Mouse (Mus musculus): Measurements from ENCODE around the gene Babam2. TPM values are rescaled to one million over a fixed set of nuclear protein-coding genes. Genes with fewer than 3 reads are reported as not detected.
A peak's percentile ranks its signal among the peaks of the same experiment; 100 is the strongest.
"Not testable (repeated sequence)": the region's sequence is repeated elsewhere in the genome, so short reads cannot be mapped to it uniquely, and the experiment has no call there.

The Babam2 gene
- total RNA-seq, 2 experiments from 2014 or later: 63.9 to 123 TPM

DNA sequence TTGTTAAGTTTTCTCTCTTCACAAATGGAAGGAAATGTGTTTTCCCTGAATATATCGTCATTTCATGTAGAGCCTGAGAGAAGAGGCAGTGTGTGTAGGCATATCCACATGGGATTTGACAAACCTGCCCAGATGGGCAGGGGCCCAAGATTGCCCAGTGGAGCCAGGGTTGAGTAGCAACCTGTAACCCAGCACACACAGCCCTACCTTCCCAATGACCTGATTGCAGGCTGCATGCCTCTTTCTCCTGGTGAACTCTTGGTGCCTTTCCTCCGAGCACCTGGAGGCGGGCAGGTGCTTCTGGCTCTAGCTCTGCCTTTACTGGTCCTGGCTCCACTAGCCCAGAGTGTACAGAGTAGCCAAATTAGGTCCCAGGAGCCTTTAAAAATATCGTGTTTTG, 270.0 kb downstream of the Babam2 start:
- no peak for ATAC-seq (replicated peaks; ENCODE audit: poor library complexity, severe bottlenecking)

DNA sequence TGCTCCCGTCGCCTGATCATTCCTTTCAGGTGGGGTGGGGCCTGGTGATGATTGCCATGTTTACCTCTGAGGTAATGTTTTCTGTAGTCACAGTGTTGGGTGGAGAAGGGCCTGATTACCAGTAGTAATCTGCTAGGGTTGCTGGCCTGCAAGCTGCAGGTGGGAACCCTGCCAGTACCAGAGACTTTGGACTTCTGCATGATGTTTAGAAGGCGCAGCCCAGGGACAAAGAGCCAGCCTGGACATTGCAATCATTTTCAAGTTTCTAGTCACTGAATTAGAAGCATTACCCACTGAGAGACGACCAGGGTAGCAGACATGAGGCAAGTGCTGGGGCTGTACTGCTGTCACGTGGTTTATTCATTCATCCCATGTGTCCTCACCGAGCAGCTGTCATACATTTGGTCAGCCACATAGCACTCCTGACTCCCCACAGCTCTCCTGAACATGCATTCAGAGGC, 270.6 kb downstream of the Babam2 start:
- ATAC-seq (replicated peaks; ENCODE audit: poor library complexity, severe bottlenecking): no peak

DNA sequence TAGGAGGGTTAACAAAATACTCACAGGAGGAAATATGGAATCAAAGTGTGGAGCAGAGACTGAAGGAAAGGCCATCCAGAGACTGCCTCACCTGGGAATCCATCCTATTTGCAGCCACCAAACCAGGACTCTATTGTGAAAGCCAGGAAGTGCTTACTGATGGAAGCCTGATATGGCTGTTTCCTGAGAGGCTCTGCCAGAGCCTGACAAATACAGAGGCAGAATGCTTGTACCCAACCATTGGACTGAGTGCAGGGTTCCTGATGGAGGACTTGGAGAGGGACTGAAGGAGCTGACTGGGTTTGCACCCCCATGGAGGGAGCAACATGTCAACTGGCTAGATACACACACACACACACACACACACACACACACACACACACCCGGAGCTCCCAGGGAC, 274.9 kb downstream of the Babam2 start:
- not testable (repeated sequence) for ATAC-seq (replicated peaks; ENCODE audit: poor library complexity, severe bottlenecking)

DNA sequence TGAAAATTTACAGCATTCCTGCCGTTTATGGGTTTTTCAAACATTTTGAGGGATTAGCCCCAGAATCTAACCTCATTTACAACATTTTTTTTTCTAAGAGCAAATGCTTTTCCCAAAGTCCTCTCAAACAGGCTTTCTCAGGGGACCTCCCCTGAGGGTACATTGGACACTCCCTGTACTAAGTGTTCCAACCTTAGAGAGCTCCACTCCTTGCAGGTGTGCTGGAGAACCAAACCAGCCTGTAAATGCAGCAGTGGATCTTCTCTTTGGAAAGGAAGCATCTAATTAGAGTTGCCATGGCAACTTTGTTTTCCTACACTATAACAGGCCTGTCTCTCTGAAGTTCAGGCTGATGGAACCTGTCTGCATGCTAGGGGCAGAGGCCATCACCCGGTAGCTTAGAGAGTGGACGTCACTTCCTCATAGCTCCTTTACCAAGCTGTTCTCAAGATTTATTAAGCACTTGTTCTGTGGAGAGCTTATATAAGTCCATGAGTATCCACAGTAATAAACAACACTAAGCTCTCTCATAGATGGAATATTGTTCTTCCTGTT, 277.2 kb downstream of the Babam2 start:
- ATAC-seq (replicated peaks; ENCODE audit: poor library complexity, severe bottlenecking): no peak

DNA sequence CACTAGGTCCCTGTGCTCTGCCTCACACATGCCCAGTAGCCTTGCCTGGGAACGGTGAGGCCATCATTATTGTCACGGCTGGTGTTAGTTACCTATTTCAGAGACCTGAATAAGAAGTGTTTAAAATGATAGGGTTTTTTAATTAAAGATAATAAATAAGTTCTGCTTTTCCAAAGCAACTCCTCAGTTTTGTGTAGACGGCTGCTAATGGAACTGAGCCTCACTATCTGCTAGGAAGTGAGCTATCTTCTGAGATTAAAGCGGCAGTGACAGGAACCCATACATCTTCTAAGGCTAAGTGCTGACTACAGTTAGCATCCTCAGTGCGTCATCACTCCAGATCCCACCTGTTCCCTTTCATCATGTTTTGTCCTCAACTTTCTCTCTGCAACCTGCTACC, 284.6 kb downstream of the Babam2 start:
- ATAC-seq (replicated peaks; ENCODE audit: poor library complexity, severe bottlenecking): no peak

DNA sequence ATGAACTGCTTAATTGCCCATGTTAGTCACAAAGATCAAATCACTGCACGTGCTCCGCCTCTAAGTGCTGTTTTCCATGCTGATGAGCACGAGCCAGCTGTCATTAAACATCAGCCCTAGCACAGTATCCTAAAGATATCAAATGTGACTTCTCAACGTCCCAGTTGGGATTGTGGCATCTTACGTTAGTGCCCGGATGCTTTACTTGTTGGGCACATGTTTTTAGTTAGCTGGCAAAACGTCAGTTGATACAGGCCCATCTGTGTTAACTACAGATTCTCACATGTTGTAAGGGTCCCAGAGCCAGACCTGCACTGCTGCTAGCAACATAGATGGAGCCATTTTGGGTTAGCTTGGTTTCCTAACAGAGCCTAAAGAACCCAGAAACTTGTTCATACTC, 285.7 kb downstream of the Babam2 start:
- no peak for ATAC-seq (replicated peaks; ENCODE audit: poor library complexity, severe bottlenecking)

DNA sequence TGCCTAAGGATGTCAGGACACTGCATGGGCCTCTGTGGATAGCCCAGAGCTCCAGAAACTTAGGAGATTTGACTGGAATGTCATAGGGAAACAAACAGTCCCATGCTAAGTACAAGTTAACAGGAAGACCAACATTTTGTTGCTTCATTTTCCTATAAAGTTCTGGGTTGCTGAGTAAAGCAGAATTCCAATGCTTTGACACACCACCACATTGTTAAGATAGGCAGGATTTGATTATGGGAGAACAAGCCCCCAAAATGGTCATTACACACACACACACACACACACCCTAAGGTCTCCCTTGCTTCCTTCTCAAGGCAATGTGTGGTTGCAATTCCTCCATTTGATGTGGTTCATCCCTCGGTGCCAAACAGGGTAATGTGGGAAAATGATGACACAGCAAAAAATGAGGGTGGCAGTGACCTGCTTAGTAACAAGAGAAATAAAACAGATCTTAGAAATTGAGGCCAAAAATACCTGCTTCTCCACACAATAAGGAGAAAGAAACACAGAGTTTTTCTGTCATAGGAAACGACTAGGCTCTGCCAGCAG, 286.4 kb downstream of the Babam2 start:
- ATAC-seq (replicated peaks; ENCODE audit: poor library complexity, severe bottlenecking): 0 out of 2 replicates have a peak, but pooled peaks have one; percentile 3

DNA sequence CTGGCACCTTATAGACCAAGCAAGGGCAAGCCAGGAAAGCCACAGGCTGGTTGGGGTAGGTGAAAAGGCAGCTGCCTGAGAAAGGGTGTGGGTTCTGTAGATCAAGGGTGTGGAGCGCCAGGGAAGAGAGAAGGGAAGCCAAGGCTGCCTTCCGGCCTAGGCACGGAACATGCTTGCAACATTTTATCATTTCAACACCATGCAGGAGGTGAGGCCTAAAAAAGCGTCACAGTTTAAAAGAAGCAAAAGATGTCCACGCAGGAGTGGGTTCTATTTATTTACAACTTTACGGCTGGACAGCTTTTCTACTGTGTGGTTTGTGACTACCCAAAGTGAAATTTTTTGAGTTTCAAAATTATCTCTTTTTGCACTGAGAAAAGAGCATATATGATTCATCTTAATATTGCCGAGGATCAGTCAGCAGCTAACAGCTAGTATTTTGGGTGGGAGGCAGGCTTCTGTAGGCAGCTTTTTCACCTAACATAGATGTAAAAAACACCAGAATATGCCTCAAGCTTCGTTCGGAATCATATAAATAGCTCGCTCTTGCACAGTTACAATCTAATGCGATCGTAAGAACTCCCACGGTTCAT, 287.0 kb downstream of the Babam2 start:
- ATAC-seq (replicated peaks; ENCODE audit: poor library complexity, severe bottlenecking): peak; percentile 97

DNA sequence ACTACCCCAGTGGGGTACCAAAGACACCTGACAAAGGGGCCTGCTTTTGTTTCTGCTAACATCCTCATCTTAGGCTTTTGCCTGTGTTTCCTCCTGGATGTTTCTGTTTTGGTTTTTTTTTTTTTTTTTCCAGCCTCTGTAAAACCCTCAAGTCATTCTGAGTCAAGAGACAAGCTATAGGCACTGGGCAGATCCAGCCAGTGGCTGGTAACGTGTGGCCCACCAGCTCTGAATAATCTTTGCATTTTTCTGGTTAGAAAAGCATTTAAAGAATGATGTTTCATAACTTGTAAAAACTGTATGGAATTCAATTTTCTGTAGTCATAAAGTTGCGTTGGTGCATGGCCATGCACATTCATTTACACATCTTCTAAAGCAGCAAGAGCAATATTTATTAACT, 287.5 kb downstream of the Babam2 start:
- no peak for ATAC-seq (replicated peaks; ENCODE audit: poor library complexity, severe bottlenecking)

DNA sequence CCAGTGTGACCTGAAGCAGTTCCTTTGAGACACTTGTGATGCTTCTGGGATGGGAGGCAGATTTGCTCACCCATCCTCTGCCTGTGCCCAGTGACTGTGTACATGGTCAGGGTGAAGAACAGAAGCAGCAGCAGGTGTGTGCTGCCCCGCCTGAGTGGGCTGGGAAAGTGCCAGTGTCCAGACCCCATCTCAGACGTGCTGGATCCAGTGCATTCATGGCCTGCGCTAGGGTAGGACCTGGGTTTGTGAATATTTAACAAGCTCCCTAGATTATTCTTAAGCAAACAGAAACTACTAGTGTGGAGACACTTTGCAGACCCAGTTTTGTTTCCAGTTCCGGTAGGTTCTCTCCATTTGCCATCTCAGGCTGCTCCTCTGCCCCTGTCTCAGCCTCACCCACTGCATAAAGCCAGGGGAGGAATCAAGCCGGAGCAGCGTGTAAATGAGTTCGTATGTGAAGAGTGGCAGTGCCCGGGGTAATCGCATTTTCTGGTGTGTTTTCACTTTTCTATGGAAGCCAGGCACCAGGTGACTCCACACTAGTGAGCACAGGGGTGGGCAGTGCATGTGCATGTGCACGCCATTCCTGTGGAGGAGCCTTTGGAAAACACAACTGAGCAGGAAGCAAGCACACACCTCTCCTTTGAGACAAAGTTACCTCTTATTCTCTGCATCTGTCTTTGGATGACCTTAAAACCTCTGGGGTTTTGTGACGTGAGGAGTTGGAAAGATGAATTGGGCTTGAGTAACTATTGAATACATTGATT, 290.2 kb downstream of the Babam2 start:
- ATAC-seq (replicated peaks; ENCODE audit: poor library complexity, severe bottlenecking): no peak

DNA sequence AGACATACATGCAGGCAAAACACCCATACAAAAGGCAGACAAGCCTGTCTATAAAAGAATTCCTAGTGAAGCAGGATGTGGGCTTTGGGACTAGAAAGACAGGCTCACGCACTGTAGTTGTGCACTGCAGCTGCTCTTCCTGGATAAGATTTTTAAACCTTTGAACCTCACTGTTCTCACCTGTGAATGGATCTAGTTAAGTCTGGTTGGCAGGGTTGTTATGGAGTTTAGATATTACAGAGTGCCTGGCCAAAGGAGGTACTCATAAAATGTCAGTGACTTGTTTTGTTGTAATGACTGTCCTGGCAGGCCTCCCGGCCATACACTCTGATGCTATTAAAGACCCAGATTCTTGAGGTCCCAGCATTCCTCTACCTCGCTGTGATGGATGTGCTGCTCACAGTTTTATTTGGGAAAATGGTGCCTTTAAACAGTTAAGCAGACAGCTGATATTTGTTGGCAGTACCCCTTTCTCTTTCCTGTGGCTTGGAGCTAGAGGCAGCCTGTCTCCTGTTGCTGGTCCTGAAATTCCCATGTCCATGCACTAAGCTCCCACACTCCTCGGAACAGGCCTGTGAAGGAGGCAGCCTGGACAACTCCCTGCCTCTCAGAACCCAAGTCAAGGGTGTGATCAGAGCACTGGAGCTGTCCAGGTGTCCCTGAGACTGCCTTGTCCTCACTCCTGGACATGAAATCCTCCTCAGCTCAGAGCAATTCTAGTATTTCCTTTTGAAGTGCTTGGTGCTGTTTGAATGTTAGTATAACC, 299.9 kb downstream of the Babam2 start:
- no peak for ATAC-seq (replicated peaks; ENCODE audit: poor library complexity, severe bottlenecking)

DNA sequence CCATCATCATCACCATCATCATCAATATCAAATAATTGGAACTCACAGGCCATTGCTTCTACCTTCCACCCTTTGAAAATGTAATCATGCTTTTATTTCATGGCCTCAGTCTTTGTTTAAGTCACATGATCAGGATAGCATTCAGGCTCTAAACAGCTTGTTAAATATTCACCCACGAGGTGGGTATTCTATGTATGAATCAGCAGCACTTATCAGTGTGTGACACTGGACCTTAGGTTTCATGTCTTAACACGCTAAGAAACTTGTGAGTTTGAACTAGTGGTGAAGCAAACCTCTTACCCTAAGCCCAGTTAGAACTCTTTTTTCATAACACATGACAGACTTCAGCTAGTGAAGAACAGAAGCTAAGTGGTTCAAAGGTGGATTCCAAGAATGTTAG, 301.3 kb downstream of the Babam2 start:
- no peak for ATAC-seq (replicated peaks; ENCODE audit: poor library complexity, severe bottlenecking)

DNA sequence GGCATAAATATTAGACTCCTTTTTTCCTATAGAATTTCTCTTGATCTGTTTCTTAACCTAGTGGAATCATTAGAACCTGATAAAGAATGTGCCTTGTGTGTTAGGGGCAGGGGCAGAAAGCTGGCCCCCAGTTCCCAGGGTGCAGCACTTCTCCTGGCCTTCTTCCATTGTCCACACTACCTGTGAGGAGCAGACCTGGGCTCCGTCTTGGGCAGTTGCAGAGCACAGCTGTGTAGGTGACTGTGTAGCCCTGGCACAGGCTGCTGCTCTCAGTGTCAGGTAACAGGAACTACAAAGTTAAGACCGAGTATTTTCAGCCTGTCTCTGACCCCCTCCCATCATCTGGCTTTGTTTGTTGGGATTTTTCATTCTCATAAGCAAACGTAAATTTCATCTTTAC, 302.6 kb downstream of the Babam2 start:
- no peak for ATAC-seq (replicated peaks; ENCODE audit: poor library complexity, severe bottlenecking)

DNA sequence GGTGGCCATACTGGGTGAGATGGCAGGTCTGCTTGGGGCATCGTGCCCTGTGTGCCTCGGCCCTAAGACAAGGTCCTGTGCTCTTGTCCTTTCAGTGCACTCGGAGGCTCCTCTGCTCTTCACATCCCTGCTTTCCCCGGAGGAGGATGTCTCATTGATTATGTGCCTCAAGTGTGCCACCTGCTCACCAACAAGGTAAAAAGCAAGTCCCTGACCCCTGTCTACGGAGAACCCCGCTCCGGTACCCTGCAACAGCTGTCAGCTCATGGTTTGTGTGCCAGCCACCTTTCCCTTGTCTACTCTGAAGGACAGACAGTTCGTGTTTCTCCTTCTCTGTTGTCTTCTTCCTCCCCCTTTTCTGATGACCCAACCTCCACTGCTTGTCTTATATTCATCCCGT, 303.8 kb downstream of the Babam2 start:
- no peak for ATAC-seq (replicated peaks; ENCODE audit: poor library complexity, severe bottlenecking)

DNA sequence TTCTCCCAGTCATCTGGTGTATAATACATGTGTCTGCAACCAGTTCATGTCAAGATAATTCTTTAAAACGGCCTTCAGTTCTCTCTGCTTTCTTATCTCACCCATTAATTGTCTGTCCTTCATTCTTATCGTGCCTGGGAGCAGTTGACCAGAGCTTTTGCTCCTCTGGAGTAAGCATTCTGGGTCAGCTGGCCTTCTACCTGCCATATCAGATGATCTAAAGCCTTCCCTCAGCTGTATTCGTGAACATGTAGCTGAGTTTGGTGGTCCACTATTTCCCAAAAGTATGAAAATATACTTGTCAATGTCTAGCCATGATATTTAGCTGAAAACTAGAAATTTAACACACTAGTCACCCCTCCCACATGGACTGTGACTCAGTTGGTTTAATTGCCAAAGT, 304.3 kb downstream of the Babam2 start:
- ATAC-seq (replicated peaks; ENCODE audit: poor library complexity, severe bottlenecking): no peak

DNA sequence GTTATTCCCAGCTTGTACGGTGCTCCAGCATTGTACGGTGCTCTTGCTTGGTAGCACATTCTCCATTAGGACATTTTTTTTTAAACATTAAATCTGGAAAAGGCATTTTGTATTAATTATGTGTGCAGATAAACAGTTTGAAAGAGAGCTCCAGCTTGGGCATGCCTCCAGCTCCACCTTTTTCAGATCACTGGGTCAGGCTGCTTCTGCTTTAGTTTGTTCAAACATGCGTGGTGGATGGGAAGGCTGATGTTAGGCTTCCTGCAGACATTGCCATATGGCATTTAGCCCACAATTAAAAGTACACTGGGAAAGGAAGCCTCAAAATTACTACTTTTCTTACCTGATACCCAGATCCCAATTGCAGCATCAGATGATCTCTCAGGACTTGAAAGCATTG, 310.9 kb downstream of the Babam2 start:
- no peak for ATAC-seq (replicated peaks; ENCODE audit: poor library complexity, severe bottlenecking)

DNA sequence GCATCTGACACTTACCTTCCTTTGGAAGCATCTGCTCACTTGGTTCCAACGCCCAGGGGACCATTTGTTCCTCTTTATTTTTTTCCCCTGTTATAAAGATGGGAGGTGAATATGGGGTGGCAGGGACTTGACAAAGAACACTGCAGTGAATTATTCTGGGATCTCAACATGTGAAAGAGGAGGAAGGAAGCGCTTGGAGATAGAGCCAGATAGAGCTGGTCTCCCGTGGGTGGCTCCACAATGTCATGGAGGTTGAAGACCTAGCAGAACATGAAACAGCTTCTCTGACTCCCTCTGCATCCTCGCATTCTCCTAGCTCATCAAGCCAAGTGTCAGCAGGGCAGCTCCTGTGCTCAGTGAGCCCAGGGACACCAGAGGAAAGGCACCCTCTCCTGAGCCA, 312.6 kb downstream of the Babam2 start:
- no peak for ATAC-seq (replicated peaks; ENCODE audit: poor library complexity, severe bottlenecking)

DNA sequence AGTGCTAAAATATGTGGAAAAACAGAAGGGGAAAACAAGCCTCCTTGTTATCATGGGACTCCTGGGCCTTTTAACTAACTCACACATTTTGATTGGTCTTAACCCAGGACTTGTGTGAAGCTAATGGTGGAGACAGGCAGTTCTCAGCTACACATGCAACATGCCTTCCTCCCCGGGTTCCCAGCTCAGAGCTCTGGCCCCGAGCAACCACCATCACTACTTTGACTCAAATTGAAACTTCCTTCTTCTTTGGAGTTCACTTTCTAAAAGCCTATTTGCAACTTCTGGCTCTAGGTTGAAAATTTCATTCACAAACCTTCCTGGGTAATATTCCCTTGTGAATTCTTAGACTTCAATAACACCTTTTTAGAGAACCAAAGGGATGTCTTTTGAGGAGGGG, 315.6 kb downstream of the Babam2 start:
- no peak for ATAC-seq (replicated peaks; ENCODE audit: poor library complexity, severe bottlenecking)

DNA sequence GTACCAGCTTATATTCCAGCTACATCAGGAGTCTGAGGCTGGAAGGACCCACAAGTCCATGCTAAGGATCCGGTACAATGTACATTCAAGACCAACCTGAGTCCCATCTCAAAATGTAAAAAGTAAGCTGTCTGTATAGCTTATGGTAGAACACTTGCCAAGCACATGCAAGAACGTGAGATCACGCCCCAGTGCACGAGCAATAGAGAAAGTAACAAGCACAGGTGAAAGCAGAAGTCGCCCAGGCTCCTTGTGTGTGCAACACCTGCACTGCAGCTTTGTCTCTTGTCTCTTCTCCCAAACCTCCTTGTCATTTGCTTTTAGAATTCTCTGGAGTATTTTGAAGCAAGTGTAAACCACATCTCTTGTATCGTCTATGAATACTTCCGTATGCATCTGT, 317.3 kb downstream of the Babam2 start:
- no peak for ATAC-seq (replicated peaks; ENCODE audit: poor library complexity, severe bottlenecking)

DNA sequence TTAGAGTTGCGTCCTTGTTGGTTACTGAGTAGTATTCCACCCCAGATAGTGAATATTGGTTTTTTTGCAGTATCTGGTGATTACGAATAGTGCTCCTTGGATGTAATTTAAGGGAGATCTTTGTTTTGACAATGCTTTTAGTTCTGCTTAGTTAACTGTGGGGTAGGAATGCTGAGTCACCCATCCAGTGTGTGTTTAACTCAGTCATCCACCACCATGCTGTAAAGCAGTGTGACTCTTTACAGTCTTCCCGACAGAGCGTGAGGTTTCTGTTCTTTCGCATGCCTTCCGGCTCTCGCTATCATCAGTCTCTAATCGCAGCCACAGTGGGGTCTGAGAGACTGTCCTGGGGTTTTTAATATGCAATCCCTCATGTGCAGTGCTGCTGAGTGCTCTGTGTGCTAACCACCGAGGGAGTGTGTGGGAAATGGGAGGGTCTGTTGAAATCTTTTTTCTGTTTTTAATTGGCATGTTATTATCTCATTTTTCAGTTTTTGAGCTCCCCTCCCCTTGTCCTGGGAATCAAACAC, 318.5 kb downstream of the Babam2 start:
- ATAC-seq (replicated peaks; ENCODE audit: poor library complexity, severe bottlenecking): no peak

DNA sequence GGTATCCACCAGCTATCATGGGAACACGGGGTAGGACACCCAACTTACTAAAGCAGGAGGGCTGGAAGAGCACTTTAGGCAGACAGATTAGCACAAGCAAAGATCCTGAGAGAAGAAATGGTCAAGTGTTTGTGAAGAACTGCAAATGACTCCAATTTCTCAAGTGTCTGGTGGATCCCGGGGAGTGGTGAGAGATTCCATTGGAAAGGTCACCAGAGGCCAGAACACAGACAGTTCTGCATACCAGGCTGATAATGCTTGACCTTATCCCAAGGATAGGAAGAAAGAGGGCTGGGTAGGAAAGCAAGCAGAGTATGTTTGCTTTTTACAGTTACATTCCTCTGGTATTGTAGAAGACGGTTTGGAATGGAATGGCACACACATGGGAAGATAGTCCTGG, 320.2 kb downstream of the Babam2 start:
- ATAC-seq (replicated peaks; ENCODE audit: poor library complexity, severe bottlenecking): no peak

Data from granulocyte monocyte progenitor cell, adult 5-6 weeks (primary cell).